Mouse (Mus musculus) midbrain, embryonic 15.5 days (tissue): ENCODE measurements around the gene Bpifb4. TPM values are rescaled to one million over a fixed set of nuclear protein-coding genes. Genes with fewer than 3 reads are reported as not detected.

Experiments
- ATAC-seq: fragments of 200-750 bp; cut with Nextera tagmentation; replicated peaks from 2 replicates; pipeline ENCODE4 v1.8.0; 2017; ENCODE audit warnings: moderate TSS enrichment
- H3K27ac ChIP-seq: fragments of 300-500 bp; sonication (generic); 2 replicates; pipeline ENCODE4 v1.5.1; 2015; ENCODE audit warnings: mild to moderate bottlenecking, inconsistent platforms
- H3K27me3 ChIP-seq: fragments of 300-500 bp; sonication (generic); replicated peaks from 2 replicates; pipeline ENCODE4 v1.6.1; 2015; ENCODE audit warnings: inconsistent platforms
- H3K36me3 ChIP-seq: fragments of 300-500 bp; sonication (generic); replicated peaks from 2 replicates; pipeline ENCODE4 v1.6.1; 2015; ENCODE audit warnings: inconsistent platforms
- H3K4me1 ChIP-seq: fragments of 300-500 bp; sonication (generic); 2 replicates; pipeline ENCODE4 v1.6.1; 2015; ENCODE audit warnings: inconsistent platforms
- H3K4me2 ChIP-seq: fragments of 300-500 bp; sonication (generic); 2 replicates; pipeline ENCODE4 v1.6.1; 2015; ENCODE audit warnings: inconsistent platforms, mild to moderate bottlenecking, moderate library complexity
- H3K4me3 ChIP-seq: fragments of 300-500 bp; sonication (generic); 2 replicates; pipeline ENCODE4 v1.5.1; 2015; ENCODE audit warnings: mild to moderate bottlenecking, inconsistent platforms
- H3K9ac ChIP-seq: fragments of 300-500 bp; sonication (generic); 2 replicates; pipeline ENCODE4 v1.6.1; 2015; ENCODE audit warnings: mild to moderate bottlenecking, inconsistent platforms
- H3K9me3 ChIP-seq: fragments of 300-500 bp; sonication (generic); 2 replicates; pipeline ENCODE4 v1.6.1; 2016; ENCODE audit warnings: inconsistent platforms
- WGBS: fragments of 180-500 bp; shearing (Covaris S2); methylation state at CpG from one replicate; pipeline ENCODE4 v1.1.7; 2015; ENCODE audit warnings: mixed read lengths; 5-methylcytosine and 5-hydroxymethylcytosine counted together
- polyA plus RNA-seq: library from polyadenylated mRNA; unstranded; fragments of >200 nt; fragmentation: Nextera tagmentation; extraction: Ambion mirVana; gene quantifications from 2 replicates; pipeline ENCODE4 v1.2.1, GENCODE M21; 2015

Gene Bpifb4
- polyA plus RNA-seq, 1 experiment from 2014 or later = not detected

- Histone ChIP-seq H3K27me3 (no peaks in the 10 kb centered on the region), H3K4me3 (no peak overlapping the region), H3K36me3 (no peaks in the 10 kb centered on the region), H3K9me3 (no peaks in the 10 kb centered on the region), H3K4me2 (no peak overlapping the region), H3K4me1 (no peaks in the 10 kb centered on the region), H3K27ac (no peak overlapping the region), H3K9ac (no peak overlapping the region)
- no peak for ATAC-seq
- WGBS = 84% methylated on average over 2 of the region's 2 CpGs
Observed at GRCm38 (mm10) chr2:154006331-154006730, 68.3 kb downstream of the Bpifb4 start.

DNA sequence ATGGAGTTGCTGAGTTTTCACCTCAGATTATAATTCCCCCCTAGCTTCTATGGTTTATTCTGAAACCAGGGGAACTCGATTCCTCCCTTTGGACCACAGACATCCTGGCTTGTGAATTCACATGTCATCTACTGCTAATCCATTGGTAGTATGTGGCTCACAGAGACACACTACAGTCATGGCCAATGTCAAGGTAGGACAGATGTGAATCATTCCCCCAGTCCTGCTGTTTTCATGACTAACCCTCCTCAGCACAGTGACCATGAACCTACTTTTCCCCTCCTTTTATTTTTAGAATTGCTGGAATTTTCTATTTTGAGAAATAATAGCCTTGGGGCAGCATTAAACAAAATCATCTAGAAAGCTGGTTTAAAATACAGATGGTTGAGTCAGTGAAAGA lies 69.4 kb downstream of the Bpifb4 start:
- WGBS = 74% methylated on average over 1 of the region's 1 CpGs
- Histone ChIP-seq H3K4me3 (no peak overlapping the region), H3K4me1 (no peaks in the 10 kb centered on the region), H3K4me2 (no peak overlapping the region), H3K27me3 (no peaks in the 10 kb centered on the region), H3K9ac (no peak overlapping the region), H3K27ac (no peak overlapping the region), H3K9me3 (no peaks in the 10 kb centered on the region), H3K36me3 (no peaks in the 10 kb centered on the region)
- no peak for ATAC-seq

DNA sequence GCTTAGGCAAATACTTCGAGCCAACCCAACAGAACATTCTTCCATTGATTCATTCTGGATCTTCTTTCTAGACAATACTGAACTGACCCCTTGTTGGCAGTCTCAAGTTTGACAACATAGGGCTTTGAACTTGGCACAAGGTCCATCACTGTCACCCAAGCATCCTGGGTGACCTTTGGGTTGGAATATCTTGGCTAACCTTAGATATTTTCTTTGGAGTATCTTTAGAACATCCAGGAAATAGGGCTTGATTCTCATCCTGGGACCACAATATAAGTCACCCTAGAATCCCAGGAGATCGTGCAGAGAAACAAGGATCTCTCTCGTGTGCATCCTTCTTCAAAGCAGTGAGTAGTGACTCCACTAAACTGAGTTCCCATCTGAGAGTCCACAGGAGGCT lies 70.0 kb downstream of the Bpifb4 start, which contains the start of gene Bpifa2:
Gene Bpifa2 (plus strand): TSS at position 301 of the 400 bp plus-strand sequence.
- no peaks in the 10 kb centered on the region for H3K4me1 ChIP-seq
- 82% methylated on average over 3 of the region's 3 CpGs for whole genome bisulfite sequencing
- H3K27ac ChIP-seq = no peak within 1 kb of the TSS
- no peak within 1 kb of the TSS for H3K4me2 ChIP-seq
- H3K4me3 ChIP-seq = no peak within 1 kb of the TSS
- H3K27me3 ChIP-seq = no peaks in the 10 kb centered on the region
- ATAC-seq = no peak
- no peaks in the 10 kb centered on the region for H3K36me3 ChIP-seq
- H3K9ac ChIP-seq = no peak within 1 kb of the TSS
- no peaks in the 10 kb centered on the region for H3K9me3 ChIP-seq

Other genes starting within 250 kb of the Bpifb4 start
- 0.13 TPM in 1 of 2 replicates, not detected in the other for gene Dnmt3c, start 241.6 kb upstream of the Bpifb4 start, polyA plus RNA-seq
- gene Mapre1, start 196.9 kb upstream of the Bpifb4 start, polyA plus RNA-seq = 333 and 370 TPM in 2 replicates
- gene Efcab8, start 158.3 kb upstream of the Bpifb4 start, polyA plus RNA-seq = 0.04 TPM in 2 replicates
- not detected in 2 replicates for gene Sun5, start 67.1 kb upstream of the Bpifb4 start, polyA plus RNA-seq
- gene Bpifb2, start 63.2 kb upstream of the Bpifb4 start, polyA plus RNA-seq = not detected in 2 replicates
- gene Bpifb6, start 37.8 kb upstream of the Bpifb4 start, polyA plus RNA-seq = not detected in 2 replicates
- not detected in 2 replicates for gene Bpifb3, start 20.0 kb upstream of the Bpifb4 start, polyA plus RNA-seq
- gene Bpifa6, start 36.7 kb downstream of the Bpifb4 start, polyA plus RNA-seq = not detected in 2 replicates
- not detected in 2 replicates for gene Bpifa2, start 70.1 kb downstream of the Bpifb4 start, polyA plus RNA-seq
- not detected in 2 replicates for gene Bpifa3, start 192.1 kb downstream of the Bpifb4 start, polyA plus RNA-seq
- not detected in 2 replicates for gene Bpifa1, start 204.7 kb downstream of the Bpifb4 start, polyA plus RNA-seq
- not detected in 2 replicates for gene Bpifa5, start 224.4 kb downstream of the Bpifb4 start, polyA plus RNA-seq